Mouse (Mus musculus) embryo, embryonic 10.5 days (tissue): Measurements from ENCODE around the gene Plekha6.
A peak's percentile ranks its signal among the peaks of the same experiment; 100 is the strongest.

ENCODE experiments used
- DNase-seq: peaks from one replicate; pipeline ENCODE4 v3.0.0-alpha.2; 2015; ENCODE audit warnings: low spot score

The Plekha6 gene

DNA sequence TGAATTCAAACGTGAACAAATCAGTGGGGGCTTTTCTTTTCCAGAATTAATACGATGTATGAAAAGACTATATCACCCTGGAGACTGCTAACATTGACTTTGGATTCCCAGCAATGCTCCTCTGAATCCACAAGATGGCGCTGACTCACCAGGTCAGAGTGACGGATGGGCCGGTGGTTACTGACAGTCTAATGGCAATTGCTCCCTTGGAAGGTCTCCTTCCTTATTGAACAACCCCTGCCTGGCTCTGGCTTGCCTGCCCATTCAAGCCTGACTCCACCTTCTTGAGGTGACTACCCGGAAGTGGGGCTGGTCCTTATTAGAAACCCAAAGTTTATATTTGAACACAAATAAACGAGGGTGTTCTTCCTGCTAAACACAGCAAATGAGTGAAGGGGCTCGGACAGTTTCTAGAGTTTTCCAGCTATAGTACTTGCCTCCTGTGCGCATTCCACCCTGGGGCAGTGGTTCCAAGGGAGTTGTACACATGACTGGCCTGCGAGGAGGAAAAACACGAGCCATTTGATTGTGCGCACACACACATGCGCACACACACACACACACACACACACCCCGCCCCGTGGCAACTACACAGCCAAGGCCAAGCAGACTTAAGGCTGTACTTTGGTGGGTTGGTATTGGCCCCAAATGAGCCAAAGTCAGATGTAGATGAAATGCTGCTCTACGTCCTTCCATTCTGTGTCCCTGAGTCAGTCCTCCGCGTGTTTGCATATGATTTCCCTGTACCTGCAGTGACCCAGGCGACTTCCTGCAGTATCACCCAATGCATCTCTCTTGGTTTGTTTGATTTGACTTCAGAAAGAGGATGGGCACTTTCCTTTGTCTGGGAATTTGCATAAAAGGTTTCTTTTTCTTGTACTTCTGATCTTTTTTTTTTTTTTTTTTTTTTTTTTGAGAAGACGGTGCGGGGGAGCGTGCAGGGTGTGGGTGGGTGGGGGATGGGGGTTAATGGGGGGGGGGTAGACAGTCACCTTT, 17.7 kb upstream of the Plekha6 start:
- peak; percentile 87 for DNase-seq

GRCm38 (mm10) chr1:133147324-133147723, 16.7 kb upstream of the Plekha6 start:
- no peak for DNase-seq

- DNase-seq = no peak
These were observed 15.9 kb upstream of the Plekha6 start for GRCm38 (mm10) chr1:133148122-133148521.

GRCm38 (mm10) chr1:133150556-133150955, 13.5 kb upstream of the Plekha6 start:
- DNase-seq = no peak

DNA sequence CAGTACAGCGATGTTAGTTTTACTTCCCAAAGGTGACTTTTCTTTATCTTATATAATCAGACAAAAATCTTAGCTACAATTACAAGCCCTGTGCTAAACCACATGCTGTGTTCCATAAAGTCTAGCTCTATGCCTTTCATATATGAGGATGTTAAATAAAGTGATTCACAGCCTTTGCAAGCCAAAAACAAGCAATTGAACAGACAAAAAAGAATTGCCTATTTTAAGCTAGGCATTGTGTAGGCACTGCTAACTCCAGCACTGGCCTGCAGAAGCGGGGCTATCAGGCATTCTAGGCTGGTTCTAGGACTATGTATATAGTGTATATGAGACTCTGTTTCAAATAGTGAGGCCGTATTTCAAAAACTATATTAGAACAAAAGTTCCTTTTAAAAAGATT, 11.8 kb upstream of the Plekha6 start:
- no peak for DNase-seq

- no peak for DNase-seq
These were observed 8.7 kb upstream of the Plekha6 start for GRCm38 (mm10) chr1:133155270-133155669.

DNA sequence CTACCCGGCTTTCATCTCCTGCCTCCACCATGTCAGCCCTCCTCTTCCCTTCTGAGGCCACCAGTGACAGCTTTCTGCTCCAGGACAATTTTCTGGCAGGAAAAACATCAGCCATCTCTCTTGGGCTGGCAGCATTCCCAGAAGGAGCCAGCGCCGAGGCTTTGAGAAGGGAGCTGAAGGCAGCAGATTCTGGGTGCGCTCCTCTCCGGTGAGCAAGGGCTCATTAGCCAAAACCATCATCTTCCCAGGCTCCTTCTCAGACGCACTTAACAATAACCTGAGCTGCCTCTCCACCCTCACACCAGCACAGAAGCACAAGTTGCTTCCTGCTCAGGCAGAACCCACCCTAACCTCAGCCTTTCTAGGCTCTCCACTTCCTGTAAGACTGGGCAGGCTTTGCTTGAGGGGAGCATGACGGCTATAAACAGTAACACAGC, 4.9 kb upstream of the Plekha6 start:
- no peak for DNase-seq

DNA sequence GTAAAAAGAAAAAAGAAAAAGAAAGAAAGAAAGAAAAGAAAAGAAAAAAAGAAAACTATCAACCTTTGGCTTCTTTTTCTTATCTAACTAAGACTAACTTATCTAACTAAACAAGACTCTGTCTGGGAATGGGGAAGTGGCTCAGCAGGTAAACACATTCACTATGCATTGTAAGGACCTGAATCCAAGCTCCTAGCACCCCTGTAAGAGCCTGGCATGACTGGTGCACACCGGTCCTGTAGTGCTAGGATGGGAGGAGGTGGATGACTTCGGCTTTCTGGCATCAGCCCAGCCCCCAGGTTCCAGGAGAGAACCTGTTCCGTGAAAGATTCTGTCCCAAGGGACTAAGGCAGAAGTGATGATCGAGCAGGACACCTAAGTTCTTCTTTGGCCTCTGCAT, 2.5 kb upstream of the Plekha6 start:
- DNase-seq = no peak

DNA sequence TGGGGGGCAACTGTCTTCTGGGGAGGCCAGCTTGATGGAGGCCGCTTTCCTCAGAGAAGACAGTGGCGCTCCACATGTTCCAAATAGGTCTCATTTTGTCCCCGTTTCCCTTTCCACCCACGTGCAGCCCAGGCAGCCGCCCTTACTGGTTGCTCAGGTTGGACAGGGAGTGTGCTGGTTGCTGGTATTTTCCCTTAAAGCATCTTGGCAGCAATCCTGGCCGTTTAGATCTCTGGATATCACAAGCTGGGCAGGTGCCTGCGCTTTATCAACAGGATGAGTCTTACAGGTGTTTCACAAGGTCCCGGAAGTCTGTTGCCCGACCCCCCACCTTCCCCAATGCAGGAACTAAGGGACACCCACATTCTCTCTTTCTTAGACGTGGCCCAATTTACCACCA, 2.0 kb upstream of the Plekha6 start:
- DNase-seq = no peak

- DNase-seq = no peak
These were observed 1.0 kb upstream of the Plekha6 start for GRCm38 (mm10) chr1:133162981-133163380.

- peak; percentile 49 for DNase-seq
These were observed 591 bp downstream of the Plekha6 start for GRCm38 (mm10) chr1:133164591-133165011.

GRCm38 (mm10) chr1:133165111-133165510, 1.1 kb downstream of the Plekha6 start:
- peak; percentile 19 for DNase-seq

DNA sequence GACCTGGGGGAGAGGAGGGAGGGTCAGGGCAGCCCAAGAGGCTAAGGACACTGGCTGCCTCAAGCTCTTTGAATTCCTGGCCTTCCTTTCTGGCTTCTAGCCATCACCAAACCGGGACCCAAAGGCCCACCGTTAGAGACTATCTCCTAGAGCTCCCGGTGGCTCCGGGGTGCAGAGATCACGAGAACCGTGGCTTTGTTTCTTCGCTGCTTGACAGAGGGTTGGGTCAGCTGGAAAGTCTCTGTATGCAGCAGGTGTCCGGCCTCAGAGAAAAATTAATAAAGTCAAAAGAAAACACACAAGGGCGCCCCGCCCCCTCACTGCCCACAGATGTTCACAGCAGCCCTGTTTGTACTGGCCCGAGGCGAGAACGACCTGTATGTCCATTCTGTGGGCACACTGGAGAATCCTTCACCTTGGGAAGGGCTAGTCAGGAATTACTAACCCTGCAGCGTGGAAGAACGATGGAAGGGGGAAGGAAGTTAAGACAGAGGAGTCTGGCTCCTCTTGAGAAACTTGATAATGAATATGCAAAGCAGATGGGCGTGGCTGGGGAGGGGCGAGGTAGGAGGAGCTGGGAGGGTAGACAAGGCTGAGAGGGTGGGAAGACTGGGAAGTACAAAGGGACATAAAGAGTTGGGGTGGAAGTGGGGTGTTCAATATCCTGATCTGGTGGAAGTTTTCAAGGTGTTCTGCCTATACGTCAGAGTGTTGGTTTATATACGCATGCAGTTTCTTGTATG, 4.5 kb downstream of the Plekha6 start:
- DNase-seq = peak; percentile 44

GRCm38 (mm10) chr1:133170196-133170595, 6.2 kb downstream of the Plekha6 start:
- DNase-seq = no peak

GRCm38 (mm10) chr1:133171357-133171756, 7.3 kb downstream of the Plekha6 start:
- DNase-seq = no peak

GRCm38 (mm10) chr1:133175150-133175549, 11.1 kb downstream of the Plekha6 start:
- DNase-seq = no peak

GRCm38 (mm10) chr1:133177480-133178172, 13.6 kb downstream of the Plekha6 start:
- peak; percentile 86 for DNase-seq

DNA sequence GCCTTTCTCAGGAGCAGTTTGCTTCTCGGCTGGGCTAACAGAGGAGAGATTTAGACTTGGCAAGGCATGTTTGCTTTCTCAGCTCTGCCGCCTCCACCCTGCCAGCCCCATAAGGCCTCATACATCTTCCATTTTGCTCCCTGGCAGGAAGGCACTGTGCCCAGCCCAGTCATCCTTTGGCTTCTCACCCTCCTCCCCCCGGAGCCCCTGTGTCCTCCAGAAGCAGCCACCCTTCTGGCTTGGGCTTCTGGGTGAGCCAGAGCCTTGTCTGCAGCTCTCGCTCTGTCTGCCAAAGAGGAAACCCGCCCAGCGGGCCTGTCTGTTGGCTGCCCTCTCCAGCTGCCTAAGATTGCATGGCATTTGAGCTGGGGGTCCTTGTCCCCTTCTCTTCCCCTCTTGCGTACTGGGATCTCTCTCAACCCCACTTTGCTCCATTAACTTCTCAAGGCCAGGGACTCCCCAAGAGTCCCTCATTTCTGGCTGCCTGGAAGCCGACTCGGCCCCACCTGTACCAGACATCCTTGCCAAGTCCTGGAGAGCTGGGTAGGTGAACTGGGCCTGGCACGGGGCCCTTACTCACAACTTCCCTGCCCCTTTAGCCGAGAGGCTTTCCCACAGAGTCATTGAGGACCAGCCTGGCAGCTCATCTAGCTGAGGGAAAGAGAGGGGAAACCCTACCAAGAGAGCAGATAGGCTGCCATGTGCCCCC, 14.9 kb downstream of the Plekha6 start:
- DNase-seq = no peak

GRCm38 (mm10) chr1:133181072-133182015, 17.3 kb downstream of the Plekha6 start:
- DNase-seq = peak; percentile 91

DNA sequence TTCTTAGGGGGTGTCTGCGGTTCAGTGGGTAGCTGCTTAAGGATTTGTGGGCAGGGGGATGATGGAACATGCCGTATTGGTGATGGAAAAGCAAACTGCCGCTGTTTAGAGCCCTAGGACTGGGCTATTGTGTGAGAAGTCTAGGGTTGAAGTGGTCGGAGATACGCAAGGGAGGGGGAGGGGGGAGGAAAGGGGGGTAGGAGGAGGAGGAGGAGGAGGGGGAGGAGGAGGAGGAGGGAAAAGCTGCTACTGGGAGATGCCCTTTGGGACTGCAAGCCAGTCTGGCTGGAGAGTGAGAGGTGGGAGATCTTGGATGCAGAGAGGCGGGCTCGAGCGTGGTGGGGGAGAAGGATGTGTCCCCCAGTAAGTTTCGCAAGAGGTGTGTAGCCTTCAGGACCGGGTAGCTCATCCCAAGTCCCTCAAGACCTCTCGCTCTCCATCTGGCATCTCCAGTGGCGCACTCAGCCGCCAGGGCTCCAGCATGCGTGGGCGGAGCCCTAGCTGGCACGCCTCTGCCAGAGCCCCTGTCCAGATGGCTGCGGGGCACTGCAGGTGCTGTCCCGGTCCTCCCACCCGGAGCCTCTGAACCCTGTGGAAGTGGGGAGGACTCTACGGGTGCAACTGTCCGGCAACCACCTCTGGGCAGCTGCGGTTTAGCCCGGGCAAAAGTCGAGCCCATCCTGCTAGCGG, 18.2 kb downstream of the Plekha6 start:
- DNase-seq = peak; percentile 66
